Mouse (Mus musculus) megakaryocyte, adult 5-6 weeks (primary cell): ENCODE measurements around the gene Hacd2. TPM values are rescaled to one million over a fixed set of nuclear protein-coding genes. Genes with fewer than 3 reads are reported as not detected.

Experiments used
- ATAC-seq: 2 replicates; pipeline ENCODE4 v1.8.0; 2016; ENCODE audit warnings: mild to moderate bottlenecking, inconsistent platforms; ENCODE audit not compliant: poor library complexity, severe bottlenecking
- total RNA-seq, 2 experiments: library from RNA; stranded (forward) in 1 of 2; stranded (reverse) in 1 of 2; fragments of 153-499, 151-499 nt in 1 of 2; fragments of 221-1000, 200-1000 nt in 1 of 2; gene quantifications; 2 replicates each; pipeline versions ENCODE4 v1.2.3 to v1.2.4; 2015 to 2017

The Hacd2 gene
- total RNA-seq, 2 experiments from 2014 or later: 7.6 to 61.3 TPM

DNA sequence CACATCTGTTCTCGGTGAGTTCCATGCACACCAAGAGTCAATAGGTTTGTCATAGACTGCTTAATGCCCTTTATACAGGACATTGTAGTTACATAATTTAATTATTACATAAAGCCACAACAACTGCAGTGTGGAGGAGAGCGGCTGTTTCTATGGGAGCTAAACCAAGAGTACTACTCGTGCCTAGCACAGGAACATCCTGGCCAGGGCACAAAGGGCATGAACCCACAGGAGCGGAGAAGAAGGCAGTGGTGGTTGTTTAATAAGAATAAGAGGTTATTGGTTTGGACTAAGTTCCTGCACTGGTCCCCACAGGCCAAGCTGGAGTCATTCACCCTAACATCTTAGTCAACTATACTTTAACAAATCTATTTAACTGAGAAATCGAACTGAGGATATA lies 16.0 kb upstream of the Hacd2 start:
- ATAC-seq: no peak

DNA sequence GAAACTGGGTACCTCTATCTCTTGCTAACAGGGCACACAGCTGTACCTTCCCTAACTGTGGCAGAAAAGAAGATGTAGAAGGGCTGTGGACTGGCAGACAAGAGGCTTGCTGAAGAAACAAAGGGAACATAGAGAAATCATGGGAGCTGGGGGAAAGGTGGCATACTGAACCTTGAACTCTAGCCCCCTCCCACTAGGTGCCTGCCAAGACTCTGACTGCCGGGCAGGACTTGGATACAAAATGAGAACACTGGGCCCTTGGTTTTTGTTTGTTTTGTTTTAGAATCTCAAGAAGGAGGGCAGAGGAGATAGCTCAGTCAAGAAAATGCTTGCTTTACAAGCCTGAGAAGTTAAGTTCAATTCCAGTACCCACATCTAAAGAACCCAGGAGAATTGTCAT lies 14.9 kb upstream of the Hacd2 start:
- ATAC-seq: no peak

DNA sequence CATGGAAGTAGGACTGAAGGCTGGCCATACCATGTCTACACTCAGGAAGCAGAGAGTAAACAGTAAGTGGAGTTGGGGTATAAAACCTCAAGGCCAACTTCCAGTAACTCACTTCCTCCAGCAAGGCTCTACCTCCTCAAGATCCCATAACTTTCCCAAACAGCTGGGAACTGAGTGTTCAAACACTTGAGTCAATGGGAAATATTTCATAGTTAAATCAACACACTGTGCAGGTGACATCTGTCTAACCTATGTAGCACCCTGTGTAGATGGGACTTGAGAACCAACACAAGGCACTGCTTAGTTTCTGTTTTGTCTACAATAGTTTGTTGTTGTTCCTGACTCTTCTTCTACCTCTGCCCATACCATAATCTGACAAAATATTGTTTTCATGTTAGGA lies 13.8 kb upstream of the Hacd2 start:
- ATAC-seq: no peak

DNA sequence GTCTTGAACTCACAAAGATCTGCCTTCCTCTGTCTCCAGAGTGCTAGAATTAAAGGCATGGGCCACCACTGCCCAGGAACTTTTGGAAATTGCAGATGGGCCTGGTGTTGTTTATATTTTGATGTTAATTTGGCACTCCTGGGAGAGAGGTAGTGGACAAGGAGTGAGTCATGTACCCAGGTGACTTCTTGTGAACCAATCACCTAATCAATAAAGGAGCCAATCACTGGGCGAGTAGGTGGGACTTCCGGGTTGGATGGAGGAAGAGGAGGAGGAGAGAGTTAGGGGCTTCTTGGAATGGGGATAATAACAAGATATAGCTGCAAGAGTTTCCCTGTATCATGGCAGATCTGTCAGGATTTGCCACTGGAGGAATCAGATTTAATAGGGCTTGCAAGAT lies 8.7 kb upstream of the Hacd2 start:
- ATAC-seq: no peak

DNA sequence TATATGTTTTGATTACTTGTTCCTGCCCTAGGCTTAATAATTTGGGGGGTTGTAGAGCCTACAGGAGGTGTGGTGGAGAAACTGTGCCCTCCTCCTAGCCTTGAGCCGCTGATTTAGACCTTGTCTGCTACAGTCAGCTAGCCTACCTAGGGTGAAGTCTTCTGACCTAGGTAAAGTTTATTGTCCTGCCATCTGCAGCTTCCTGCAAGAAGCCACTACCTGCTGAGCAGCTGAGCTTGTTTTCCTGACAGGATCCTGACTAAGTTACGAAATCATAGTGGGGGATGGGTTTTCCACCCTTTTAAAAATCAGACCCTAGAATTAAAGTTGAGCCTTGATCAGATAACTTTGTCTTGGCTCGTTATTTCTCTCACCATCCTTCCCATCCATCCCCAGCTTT lies 5.7 kb upstream of the Hacd2 start:
- no peak for ATAC-seq

DNA sequence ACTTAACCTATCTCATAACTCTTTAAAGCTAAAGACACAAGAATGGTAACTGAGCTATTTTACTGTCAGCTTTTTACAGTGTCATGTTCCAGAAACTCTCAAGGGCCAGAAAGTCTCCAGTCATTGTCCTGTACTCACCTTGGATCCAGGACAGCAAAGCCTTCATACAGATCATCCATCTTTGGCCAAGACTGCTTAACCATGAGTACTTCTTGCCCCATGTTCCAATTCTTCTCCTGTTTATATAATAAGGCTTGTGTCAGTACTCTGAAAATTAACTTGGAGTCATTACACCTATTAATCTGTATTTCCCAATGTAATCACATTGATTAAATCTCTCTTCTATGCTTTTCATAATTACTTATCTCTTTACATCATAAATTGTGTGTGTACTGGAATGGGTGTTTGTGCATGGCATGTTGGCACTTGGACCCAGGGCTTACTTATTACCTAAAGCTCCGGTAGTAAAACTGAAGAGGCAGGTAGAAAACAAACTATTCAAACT lies 3.7 kb upstream of the Hacd2 start:
- ATAC-seq: no peak

DNA sequence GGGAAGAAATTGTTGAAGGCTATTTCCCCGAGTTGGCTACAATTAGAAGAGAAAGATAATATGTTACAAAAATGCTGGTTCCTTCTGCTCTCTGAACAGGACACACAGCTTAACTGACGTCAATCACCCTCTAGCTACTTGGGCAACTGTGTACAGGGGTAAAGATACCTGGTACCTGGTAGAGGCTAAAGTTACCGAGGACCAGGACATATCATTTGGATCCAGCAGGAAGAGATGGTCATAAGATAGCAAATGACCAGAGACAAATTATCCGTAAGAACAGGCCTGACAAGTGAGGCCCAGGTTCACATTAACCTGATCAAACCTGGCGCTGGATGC lies 356 bp upstream of the Hacd2 start:
- no peak for ATAC-seq

DNA sequence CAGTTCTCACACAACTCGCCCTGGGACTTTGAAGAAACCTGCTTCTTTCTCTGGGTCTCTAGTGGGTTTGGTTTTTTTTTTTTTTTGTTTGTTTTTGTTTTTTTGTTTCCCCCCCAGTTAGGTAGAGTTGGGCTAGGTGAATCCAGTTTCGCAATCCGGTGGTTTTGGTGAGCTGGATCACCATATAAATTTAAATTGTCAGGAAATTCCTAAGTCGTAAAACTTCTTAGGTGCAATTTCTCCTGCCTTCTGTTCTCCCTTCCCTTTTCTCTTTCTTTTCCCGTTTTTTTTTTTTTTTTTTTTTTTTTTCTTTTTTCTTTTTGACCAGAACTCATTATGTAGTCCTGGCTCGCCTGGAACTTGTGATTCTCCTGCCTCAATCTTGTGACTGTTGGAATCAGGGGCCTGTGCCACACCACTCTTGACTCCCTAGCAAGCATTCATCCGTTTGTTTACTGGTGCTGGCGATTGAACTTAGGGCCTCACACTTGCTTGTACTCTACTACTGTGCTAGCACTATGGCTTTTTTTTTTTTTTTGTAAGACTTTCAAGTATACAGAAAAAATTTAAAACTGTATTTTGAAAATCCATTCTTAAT lies 1.0 kb downstream of the Hacd2 start:
- no peak for ATAC-seq

DNA sequence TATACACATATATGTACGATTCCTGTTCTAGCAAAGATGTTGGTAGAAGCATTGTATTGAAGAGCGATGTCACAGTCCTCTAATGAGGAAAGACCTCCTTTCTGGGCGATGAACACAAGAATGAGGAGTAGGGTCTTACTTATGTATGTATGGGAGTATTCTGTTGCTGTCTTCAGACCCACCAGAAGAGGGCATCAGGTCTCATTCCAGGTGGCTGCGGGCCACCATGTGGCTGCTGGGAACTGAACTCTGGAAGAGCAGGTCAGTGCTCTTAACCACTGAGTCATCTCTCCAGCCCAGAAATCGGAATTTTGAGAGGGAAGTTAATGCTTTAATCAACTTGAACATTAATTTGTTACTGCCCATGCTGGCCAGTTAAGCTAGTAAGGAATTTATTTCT lies 2.1 kb downstream of the Hacd2 start:
- ATAC-seq: no peak

DNA sequence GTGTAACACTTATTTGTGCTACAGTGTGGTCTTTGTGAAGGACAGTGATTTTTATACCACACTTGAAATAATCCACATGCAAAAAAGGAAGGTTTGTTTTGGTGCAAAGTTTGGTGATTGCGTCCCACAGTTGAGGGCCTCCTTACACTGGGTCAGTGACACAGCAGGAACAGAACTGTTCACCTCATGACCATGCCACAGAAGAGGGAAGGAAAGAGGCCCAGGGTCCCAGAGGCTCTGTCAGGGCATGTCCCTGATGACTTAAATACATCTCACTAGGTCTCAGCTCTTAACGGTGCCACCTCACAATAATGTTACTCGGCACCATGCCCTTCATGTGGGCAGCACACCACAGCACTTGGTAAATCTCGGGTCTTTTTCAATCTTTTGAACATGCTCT lies 3.1 kb downstream of the Hacd2 start:
- no peak for ATAC-seq

DNA sequence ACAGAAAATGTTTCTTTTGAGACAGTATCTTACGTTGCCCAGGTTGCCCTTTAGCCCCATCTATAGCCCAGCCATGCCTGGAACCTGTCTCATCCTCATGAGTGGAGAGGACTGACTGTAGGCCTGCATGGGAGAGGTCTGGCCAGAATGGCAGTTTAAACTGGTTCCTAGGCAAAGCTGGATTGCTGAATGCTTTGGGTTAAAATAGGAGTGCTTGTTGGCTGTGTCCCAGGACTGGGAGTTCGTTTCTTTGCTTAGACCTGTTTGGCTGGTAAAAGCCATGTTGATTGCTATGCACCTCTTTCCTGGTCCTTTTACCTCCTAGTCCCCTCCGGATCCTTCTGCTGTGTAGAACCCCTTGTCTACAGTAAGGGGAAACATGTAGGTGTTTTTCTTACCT lies 11.0 kb downstream of the Hacd2 start:
- ATAC-seq: no peak

DNA sequence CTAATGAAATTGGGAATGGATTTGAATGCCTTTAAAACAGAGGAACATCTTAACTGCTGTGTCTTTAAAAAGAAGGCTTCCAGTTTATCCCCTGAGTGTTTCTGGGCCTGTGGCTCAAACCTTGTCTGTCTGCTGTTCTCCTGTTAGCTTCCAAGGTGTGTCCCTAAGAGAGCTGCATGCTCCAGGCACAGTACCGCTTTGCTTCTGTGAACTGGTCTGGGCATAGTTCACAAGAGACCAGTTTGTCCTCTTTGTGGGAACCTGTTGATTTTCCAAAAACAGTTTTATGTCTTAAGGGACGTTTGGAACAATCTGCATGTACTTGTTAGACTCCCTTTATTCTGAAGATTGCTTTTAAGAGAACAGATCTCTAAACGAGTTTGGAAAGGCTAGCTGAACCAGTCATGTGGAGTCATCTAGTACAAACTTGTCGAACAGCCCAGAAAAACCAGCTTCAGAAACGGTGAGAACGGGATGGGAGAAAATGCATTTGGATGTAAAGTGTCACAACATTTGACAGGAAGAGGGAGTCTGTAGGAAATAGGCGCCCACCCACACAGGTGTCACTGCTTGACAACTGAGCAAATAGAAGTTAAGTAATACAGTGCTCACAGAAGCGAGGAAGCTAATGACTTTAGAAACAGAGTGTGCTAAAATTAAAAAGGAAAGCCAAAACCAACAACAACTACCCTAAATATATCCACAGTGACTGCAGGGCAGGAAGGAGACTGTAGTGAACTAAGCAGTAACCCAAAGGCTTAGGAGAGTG lies 11.8 kb downstream of the Hacd2 start:
- ATAC-seq: no peak

DNA sequence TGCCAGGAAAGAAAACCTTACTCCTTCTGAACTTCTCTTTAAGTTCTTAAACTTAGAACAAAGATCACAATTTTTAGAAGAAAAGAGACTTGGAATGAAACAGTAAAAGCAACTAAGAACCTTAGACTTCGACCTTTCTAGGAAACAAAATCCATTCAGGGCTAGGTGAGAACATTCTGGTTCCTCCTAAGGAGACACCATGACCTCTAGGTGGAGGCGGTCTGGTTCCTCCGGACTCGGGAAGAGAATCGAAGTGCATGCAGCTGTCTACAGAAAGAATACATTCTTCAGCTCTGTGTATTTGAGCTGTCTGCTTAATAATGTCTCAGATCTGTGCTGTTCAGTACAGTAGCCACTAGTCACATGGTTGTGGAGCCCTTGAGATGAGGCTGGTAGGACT lies 12.7 kb downstream of the Hacd2 start:
- ATAC-seq: no peak

DNA sequence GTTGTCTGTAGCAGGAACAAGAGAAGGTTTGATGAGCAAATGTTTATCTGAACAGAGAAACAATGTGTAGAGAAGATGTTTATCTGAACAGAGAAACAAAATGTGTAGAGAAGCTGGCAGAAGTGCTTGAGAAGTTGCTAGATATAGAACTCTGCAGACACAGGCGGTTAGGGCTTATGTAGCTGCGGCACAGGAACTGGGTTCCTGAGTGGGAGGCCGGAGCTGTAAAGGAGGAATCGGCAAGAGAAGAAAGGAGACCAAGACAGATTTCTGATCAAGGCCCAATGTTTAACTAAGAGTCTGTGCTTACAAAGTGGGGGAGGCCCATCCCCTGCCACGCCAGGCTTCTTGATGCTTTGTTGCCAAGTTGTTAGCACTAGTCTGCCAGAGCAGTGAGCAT lies 14.5 kb downstream of the Hacd2 start:
- no peak for ATAC-seq

DNA sequence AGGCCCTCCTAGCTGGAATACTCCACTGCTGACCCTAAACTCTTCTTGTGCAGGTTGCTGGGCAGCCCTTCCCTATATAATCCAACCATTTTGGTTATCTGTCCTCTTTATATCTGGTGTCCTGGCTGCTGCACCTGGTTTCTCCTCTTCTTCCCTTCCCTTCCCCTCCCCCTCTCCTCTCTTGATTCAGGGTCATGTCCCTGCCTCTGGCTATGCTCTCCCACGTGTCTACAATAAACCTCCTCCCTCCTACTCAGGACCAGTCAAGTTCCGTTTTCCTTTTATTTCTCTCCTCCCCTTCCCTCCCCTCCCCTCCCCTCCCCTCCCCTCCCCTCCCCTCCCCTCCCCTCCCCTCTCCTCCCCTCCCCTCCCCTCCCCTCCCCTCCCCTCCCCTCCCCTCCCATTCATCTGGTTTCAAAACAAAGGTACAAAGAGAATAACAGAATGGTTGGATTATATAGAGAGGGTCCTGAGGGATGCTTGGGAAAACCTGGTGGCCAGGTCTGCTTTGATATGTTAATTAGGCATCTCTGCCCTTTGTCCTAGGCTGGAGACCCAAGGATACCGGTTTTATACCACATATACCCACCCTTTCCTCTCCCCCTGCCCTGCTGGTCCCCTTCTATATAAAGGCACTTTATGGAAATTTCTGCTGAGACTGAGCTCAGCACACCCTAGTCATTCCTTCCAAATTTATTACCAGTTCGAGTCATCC lies 16.3 kb downstream of the Hacd2 start:
- no peak for ATAC-seq

DNA sequence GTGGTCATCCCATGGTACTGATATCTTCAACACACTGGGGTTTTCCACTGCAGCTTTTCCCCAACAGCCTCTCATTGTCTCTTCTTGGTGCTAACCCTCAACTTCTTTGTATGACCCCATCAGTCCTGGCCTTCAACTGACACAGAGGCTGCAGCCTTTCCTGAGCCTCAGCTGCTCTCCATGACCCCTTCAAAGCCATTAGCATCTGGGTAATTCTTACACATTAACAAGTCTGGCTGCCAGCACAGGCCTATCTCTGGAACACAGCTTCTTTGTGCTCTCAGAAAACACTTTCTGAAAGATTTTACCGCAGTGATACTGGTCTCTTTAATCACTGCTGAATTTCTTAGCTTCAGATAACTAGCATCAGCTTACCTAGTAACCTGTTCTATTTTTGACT lies 17.9 kb downstream of the Hacd2 start:
- no peak for ATAC-seq

DNA sequence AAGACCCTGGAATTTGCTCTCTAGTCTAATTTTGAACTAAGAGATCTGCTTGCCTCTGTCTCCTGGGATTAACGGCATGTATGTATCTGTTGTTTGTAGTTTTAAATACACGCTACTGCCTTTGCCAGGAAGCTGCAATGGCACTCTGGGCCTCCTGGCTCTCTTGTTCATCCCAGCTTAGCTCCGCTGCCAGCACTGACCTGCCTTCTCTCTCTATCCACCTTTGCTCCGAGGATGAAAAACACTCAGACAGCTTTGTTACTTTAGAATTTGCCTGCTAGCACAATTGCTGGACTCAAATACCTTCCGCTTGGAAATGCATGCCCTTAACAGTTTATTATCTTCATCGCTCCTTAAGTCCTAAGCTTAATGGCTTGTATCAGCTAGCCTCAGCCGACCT lies 18.8 kb downstream of the Hacd2 start:
- no peak for ATAC-seq

DNA sequence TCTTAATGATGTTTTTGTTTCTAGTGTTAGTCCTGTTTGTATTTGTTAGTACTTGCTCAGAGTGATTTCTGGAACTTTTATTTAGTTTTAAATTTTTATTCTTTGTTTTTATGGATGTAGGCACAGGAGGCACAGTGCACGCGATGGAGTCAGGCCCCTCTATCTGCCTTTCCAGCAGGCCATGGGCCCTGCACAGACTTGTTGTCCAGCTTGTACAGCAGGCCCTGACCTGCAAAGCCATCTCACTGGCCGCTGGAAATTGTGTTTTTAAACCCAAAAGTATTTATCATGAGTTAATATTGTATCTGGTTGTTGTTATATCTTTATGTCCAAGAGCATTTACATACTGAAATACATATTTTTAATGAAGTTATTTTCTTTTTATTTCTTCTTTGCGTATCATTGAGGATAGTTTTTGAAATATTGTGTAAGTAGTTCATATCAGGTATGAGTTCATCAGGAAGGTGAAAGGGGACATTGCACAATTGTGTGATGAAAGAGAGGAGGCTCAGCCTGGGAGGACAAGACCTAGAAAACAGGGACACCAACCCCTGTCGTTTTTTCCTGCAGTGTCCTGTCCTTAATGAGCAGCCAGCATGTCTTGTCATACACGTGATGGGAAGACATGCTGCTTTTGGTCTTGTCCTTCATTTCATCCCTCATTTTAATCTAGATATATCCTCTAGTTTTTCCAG lies 24.0 kb downstream of the Hacd2 start:
- no peak for ATAC-seq

DNA sequence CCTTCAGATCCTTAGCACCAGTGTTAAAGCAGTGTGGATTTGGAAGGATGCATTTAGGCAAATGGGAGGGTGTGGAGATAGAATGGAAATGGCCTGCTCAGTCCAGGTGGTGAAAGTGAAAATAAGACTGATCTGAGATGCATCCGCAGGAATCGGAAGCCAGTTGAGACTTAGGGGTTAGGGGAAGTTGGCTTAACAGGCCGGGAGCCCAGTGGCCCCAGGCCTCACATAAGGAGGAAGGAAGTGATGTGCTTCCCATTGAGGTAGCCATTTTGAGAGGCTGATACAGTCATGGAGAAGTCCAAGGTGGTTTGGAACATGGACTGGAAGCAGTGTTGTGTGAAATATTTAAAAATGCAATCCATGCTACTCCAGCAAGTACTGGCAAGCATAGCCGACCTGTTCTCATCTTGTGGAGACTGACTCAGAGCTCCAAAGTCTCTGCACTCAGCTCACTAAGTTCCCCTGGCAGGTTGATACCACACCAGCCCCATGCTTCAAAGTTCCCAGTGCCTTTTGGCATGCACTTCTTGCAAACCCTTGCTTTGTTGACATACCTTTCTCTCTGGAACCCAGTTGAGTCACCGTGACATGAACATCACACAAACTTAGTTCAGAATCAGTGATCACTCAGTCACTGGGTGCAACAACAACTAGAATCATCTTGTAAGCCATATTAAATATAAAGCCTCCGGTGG lies 25.2 kb downstream of the Hacd2 start:
- ATAC-seq: peak; percentile 97

DNA sequence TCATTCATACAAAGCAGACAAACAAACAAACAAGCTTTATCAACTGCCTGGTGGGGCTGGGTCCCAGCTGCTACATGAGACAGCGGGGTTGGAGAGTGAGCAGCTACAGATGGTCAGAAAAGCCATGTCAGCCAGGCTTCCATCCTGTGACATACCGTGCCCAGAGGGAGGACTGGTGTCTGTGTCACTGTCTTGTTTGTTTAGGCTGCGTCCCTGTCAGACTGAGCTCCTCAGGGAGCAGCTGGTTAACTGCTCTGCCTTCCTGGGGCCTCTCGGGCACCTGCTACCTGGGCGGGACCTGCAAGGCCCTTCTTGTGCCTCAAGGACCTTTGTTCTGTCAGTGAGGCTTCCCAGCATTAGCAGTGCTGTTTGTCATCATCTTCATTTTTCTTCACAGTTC lies 28.8 kb downstream of the Hacd2 start:
- ATAC-seq: no peak

DNA sequence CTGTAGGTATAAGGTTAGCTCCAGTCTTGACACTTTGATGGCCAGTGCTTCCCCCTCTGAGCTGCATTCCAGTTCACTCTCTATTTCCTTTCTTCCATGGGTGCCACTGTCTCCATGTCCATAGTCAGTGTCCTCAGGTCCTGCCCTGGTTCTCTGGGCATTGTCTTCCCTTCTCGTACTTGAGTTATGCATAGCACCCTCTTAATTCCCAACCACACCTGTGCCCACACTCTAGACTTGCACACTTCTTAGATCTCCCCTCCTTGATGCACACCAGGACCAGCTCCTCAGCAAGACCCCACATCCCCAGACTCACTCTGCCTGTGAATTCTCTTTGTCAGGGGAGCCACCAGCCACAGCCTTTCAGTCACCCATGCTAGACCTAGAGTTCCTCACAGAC lies 30.0 kb downstream of the Hacd2 start:
- no peak for ATAC-seq
